Mouse (Mus musculus) brain, embryonic 18.5 days (tissue): ENCODE data around the gene Srsf3.
"Not testable (repeated sequence)": the region's sequence is repeated elsewhere in the genome, so short reads cannot be mapped to it uniquely, and the experiment has no call there.

Experiments
- DNase-seq: peaks from one replicate; pipeline ENCODE4 v3.0.0-alpha.2; 2012; ENCODE audit warnings: low read depth, low spot score

Gene Srsf3

DNA sequence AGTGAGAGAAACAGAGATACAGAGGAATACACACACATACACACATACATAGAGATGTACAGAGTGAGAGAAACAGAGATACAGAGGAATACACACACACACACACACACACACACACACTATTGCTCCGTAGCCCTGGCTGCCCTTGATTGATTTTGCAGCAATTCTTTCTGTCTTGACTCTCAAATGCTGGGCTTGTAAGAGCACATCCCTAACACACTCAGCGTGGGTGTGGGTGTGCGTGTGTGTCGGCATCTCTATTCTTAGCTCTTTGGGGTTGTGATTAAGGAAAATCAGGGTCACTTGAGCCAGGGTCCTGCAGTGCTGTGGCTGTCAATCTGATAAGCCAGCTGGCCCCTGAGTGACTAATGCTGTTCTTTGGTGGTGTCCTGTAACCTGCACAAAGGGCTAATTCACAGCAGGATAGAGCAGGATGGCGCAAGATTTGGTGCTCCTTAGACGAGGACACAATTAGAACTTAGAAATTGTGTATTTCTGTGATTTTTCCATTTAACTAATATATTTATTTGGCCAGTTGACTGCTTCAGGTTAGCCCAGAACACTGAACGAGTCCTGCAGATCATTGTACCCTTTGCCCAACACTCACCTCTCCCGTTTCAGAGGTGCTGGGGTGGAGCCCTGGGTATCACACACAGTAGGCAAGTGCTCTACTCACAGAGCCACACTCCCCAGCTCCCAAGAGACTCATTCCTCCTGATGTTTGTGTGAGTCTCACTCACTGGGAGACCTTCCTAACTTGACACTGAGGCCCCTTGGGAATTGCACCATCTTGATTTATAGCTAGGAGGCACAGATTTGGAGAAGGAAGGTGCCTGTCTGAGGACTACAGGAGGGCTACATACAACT, 30.9 kb downstream of the Srsf3 start:
- no peak for DNase-seq

DNA sequence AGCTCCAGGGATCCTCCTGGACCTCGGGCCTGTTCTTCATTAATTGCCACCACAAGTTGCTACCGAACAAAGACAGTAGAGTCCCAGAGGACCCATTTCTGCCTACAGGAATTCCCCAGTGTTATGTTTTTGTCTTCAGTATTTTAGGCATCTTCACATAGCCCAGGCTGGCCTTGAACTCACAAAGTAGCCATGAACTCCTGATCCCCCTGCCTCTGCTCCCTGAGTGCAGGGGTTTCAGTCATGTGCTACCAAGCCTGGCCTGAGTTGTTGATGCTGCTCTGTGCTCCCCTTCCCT, 31.5 kb downstream of the Srsf3 start:
- no peak for DNase-seq

DNA sequence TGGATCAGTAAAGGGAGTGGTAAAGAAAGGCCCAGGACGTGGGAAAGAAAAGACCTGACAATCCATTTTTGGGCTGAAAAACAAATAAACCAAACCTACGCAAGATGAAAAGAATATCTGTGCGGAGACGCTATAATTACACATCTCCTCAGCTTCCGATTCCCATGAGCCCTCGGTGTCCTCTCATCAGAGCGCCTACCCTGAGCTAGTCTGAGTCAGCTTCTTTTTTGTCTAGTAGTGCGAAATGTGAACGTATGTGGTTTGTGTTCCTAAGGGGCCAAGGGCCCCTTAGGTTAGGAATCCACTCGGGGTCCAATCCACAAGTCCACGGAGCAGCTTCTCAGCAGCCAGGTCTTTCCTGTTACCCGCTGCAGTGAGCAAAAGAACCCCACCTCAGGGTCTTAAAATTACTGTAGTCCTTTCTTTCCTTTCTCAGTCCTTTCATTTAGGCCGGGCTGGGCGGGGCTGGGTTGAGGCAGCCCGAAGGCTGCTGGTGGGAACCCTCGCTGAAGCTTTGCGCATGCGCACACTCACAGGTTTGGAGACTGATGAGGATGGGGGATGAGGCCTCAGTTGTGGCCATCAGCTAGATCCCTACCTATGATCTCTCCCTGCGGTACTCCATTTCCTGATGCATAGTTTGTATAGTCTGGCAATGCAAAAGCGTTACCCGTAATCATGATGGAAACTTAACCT, 33.0 kb downstream of the Srsf3 start:
- DNase-seq: no peak

DNA sequence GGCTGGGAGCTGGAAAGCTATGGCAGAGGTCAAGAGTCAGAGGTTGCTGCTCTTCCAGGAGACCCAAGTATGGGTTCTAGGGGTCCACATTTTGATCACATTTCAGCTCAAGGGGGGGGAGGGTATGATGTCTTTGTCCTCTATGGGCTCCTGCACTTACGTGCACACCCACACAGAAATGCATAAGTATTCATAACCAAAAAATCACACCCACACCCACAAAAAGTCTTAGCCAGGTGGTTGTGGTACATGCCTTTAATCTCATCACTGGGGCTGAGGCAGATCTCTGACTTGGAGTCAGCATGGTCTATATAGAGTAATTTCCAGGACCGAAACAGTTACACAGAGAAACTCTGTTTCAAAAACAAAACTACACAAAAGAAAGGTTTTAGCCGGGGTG, 33.5 kb downstream of the Srsf3 start:
- no peak for DNase-seq

DNA sequence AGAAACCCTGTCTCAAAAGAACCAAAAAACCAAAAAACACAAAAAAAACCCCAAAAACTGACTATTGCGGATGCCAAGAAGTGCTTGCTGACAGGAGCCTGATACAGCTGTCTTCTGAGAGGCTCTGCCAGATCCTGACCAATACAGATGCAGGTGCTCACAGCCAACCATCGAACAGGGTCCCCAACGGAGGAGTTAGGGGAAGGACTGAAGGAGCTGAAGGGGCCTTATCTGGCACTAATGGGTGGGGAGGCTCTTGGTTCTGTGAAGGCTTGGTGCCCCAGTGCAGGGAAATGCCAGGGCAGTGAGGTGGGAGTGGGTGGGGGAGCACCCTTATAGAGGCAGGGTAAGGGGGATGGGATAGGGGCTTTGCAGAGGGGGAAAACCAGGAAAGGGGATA, 35.0 kb downstream of the Srsf3 start:
- DNase-seq: not testable (repeated sequence)

DNA sequence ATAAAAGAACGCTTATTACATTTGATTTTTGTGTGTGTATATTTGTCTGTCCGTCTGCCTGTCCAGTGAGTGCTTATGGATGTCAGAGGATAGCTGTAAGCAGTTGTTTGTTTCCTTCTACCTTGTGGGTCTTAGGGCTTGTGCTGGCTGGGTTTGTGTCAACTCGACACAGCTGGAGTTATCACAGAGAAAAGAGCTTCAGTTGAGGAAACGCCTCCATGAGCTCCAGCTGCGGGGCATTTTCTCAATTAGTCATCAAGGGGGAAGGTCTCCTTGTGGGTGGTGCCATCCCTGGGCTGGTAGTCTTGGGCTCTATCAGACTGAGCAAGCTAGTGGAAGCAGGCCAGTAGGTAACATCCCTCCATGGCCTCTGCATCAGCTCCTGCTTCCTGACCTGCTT, 35.4 kb downstream of the Srsf3 start:
- DNase-seq: no peak

DNA sequence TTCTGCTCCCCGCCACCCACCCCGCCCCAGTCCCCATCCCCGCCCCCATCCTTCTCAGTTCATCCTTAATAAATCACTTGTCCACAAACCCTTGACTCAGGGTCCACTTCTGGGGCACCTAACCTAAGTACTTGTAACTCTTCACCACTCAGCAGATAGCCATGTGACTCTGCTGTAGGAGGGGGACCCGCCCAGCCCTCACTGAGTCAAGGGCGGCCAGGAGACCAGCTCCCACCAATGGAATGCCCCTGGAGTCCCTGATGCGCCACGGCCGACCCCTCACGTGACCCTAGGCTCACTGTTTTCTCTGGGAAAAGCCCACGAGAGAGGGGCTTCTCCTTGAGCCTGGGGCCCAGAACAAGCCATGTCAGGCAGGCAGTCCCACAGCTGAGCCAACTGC, 36.6 kb downstream of the Srsf3 start:
- DNase-seq: no peak

DNA sequence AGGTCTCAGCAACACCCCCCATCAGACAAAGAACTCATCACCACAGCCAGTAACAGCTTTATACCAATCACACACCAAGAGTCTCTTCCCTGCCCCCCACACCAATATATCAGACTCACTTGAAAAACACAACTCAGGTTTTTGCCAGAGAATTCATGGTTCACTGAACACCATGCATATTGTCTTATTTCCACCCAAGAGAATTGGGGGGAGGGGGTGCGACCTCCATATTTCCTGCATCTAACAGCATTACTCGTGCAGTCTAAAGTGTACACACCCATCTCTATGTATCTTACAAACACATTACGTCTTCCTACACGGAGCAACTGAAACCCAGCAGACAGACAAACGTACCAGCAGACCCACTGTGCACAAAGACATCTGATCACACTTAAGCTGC, 39.4 kb downstream of the Srsf3 start:
- no peak for DNase-seq

DNA sequence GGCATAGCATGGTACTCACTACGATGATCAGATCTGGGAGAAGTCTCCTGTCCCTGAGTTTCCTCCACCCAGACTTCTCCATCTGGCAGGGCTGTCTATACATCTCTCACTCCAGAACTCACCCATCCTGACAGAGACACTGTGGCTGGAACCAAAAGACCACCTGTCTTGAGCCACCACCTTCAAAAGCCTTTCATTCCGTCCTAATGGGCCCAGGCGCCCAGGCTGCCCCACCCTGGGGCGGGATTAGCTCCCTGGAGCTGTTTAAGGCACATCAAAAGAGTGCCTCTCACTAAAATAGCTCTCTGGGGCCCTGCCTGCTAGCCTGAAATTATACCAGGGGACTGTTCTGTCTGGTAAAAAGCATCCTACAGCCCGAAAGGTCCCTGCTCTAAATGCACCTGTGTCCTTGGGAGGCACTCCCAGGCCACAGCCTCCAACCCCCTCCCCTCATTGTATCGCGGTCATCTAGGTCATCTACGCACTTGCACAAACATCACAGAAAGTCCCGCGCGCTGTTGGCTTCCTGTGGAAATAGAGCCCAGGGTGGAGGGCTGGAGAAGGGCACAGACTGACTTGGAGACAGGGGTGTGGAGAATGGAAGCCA, 40.4 kb downstream of the Srsf3 start:
- DNase-seq: no peak

DNA sequence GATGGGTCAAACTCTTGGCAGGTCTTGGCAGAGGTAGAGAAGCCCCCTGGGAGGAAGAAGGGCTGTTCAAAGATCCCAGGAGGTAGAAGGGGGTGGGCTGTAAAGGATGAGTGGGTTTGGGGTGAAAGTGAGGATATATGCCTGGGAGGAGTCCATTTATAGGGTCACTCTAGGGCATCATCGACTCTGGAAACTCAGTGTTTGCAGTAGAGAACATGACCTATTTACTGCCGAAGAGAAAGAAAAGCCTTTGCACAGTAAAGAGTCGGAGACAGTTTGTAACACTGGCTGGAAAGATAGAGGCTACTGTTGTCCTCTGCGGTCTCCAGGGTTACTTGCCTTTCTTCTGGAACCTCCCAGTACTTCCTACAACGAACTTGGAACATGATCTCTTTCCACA, 40.9 kb downstream of the Srsf3 start:
- no peak for DNase-seq

DNA sequence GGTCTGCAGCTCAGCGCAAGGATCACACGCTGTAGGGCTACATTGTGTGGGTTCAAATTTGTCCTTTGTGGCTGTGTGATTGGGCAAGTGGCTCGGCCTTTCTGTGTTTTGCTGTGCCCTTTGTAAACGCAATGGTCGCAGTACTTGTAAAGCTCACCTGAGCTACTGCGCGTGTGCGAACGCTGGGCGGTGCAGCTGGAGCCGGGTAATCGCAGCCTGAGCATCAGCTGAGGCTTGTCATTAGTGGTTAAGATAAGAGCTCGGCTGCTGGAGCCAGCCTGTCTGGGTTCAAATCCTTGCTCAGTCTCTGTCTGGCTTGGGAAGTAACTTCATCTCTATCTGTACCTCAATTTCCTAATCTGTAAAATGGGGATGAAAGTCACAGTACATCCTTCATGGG, 41.7 kb downstream of the Srsf3 start:
- DNase-seq: no peak

DNA sequence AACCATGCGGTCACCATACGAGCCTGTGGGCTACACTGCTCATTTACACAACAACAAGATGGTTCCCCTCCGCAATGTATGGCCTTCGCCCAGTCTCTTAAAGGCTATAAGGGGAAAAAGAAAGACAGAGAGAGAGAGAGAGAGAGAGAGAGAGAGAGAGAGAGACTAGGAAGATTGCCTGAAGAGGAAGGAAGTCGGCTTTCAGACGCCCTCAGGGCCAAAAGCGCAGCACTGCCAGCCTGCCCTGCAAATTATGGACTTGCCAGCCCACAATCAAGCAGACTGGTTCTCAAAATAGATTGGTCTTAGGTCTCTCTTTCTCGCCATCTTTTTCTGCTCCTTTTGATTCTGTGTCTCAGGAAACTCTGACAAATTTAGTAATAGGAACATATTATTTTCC, 43.8 kb downstream of the Srsf3 start:
- DNase-seq: no peak

DNA sequence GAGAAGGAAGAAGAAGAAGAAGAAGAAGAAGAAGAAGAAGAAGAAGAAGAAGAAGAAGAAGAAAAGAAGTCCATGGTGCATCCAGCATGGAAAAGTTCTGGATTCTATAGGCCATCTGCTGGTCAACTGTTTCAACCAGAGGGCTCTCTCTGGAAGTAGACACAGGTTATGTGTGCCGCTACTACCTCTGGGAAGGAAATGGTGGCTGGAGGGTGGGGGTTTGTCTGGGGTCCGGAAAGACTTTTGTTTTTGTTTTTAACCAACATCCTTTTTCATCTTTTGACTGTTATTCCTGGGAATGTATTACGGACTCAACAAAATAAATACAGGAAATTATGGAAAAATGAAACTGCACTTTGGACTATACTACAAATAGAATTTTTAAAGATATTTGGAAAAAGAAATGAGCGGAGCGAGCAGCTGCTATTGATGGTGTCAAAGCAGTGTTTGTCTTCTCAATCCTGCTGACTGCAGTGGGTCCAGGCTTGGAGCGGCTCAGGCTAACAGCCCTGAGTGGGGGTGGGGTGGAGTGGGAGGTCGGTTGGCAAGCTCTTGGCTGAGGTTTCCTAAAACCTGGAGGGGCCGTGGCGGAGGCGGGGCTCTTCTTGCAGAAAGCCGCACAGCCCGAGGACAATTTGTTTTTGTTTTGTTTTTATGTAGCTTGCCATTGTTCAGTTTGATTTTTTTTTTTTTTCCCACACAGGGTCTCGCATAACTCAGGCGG, 45.5 kb downstream of the Srsf3 start:
- no peak for DNase-seq

DNA sequence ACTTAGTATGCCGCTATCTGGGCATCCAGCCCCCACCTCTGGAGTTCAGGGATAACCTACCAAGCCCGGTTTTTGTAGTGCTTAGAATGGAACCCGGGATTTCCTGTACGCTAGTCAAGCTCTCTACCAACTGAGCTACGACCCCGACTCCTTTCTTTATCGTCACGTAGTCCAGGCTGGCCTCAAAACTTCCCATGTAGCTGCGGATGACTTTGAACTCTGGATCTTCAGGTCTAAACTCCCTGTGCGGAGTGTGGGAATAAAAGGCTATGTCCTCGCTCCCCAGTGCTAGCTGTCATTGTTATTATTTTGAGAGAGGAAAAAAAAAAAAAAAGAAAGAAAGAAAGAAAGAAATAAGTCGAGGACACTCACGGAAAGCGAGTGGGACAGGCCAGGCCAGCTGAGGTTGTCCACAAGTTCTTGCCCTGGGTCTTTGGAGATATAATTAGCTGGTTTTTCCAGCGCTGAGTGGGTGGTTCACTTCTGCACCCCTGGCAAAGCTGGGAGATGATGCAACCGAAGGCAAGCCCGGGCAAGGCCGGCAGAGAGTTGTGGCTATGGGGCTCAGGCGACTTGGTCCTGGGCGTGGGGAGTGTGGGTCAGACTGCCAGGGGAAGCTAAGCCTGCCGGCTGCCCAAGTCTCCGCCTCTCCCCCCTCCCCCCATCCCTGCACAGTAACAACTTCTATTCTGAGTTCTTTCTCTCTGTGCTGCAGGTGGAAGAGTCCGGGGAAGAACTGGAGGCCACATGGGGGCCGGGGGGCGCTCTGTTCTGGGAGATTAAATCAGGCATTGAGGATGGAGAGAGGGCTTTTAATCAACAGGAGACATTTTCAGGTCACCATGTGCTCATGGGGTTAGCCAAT, 46.3 kb downstream of the Srsf3 start:
- DNase-seq: no peak

DNA sequence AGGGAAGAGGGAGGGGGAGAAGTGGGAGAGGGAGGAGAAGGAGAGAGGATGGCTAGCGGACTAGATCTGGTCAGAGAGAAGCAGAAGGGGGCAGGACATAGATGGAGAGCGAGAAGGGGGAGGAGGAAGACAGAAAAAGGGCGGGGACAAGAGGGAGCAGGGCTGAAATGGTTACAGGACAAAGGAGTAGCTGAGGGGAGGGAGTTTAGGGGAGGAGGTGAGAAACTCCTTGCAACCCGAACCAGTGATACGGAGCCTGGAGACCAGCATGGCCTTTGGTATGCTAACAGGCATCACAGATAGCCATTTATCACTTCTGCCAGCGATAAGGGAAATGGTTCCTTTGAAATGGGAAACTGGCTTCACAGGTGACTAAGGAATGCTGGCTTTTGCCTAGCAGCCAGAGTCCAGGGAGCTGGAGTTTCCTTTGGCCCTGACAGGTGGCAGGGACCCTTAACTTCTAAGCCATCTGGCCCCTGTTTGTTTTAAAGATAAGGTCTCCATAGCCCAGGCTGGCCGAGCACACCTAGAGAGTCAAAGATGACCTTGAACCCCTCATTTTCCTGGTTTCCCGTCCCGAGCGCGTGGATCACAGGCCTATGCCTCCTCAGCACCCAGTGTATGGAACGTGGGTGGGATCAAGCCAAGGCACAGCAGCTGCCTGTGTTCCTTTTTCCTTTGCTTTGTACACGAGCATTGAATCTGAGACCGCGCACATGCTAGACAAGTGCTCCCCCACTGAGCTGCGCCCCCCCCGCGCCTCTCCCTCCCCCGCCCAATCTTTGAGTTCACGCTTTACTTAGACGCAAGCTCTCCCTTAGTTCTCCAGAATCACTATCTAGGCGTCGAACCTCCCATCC, 48.6 kb downstream of the Srsf3 start:
- no peak for DNase-seq

DNA sequence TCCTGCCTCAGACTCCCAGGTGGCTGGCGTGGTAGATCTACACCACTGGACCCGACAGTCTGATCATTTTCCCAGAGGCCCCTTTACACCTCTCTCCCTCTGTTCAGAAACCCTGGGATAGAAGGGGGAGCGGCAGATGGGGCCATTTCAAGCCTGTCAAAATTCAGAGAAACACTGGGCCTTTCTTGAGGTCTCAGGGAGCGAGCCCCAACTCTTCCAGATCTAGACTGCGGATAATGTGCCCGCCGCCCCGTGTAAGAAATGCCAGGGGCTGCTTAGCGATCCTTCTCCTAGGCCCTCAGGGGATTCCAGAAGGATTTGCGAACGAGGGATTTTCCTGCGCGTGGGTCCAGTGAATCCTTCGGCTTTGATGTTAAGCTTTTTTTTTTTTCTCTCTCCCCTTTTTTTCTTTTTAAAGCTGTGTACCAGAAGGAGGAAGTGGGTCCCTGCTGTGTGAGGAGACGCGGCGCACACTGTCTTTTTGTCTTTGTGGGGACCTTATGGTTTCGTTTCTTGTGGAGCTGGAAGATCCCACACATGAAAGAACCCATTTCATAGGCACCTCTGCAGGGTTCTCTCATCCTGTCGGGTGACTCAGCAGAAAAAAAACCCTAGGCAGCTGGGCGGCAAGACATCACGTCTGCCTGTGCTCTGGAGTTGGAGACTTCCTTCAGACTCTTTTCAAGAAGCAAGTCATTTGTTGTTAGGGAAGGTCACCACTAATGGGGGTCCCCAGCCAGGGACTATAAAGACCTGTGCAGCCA, 49.4 kb downstream of the Srsf3 start:
- DNase-seq: no peak

DNA sequence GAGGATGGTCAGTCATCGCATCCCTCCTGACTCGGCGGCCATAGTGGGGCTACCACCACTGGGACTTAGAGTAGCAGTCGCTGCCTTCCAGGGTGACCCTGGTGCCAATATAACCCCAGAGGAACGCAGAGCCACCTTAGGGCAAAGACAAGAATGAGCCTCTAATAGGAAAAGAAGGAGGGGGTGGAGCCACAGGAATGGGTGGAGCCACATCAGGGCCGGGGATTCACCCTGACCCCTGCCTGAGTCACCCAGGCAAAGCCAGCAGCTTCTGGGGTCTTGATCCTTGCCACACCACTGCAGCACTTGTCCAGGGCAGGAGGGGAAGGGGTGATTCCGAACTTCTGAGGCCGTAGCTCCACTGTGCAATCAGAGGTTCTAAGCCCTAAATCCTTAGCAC, 51.2 kb downstream of the Srsf3 start:
- DNase-seq: no peak

DNA sequence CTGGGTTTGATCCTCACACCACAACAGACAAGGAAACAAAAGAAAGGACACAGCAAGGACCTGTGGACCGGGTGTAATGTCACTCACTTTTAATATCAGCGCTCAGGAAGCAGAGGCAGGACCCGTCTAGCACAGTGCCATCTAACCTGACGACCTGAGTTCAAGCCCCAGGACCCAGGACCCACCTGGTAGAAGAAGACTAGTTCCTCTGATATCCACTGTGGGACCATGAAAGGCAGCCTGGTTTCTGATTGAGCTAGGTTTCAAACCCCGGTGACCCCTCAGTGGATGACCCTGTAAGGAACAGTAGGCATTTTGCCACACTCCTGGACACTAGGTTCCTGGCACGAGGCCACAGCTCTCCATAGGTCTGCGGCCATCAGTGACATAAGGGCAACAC, 52.2 kb downstream of the Srsf3 start:
- no peak for DNase-seq

DNA sequence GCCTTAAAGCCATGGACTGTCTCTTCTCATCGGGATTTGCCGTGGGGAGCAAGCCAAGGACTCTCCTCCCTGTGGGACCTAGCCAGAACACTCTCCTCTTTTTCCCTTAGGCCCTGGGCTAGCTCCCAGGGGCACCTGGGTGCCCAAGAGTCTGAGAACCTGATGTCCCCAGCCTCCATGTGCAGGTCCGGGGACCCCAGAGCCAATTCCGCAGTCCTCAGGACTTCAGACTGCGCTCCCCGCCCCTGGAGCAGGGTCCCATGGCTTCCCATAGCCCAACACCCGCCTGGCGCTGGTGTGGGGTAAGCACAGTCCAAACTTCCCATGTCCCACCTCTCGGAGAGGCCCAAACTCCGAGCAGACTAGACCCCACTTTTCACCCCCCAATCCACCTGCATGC, 52.8 kb downstream of the Srsf3 start:
- DNase-seq: no peak

DNA sequence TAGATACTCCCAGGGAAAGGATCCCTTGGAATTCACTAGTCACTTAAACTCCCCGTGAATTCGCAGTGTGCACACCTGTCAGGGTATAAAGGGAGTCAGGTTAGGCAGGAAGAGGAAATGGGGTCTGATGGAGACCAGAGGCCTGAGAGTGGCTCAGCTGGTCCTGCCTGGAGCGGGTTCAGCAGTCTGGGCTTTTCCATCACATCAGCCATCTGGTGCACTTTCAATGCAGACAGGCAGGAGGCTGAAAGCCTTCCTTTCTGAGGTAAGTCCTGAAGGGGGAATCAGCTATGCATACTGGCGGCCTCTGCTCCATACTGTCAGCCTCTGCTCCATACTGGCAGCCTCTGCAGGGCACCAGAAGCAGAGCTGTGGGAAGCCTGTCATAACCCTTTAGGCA, 54.5 kb downstream of the Srsf3 start:
- DNase-seq: no peak
